Comparison of ENCODE assay signal across 8 mouse cellular contexts in genomic region chr2:30544782-30545435, GRCm38 (mm10). TPM values are rescaled to one million over a fixed set of nuclear protein-coding genes. Genes with fewer than 3 reads are reported as not detected.
A peak's percentile ranks its signal among the peaks of the same experiment; 100 is the strongest.
DNase-seq lines count a peak whose midpoint lies in the region; ATAC-seq lines count a peak whose summit lies in the region.

No protein-coding gene starts in this region.

- peaks cover 14% of the 10 kb centered on the region for H3K9me3 ChIP-seq in megakaryocyte, embryonic 14.5 days

- H3K4me1 ChIP-seq in megakaryocyte, embryonic 14.5 days = peaks cover 40% of the 10 kb centered on the region

- DNase-seq in adrenal gland, adult 8-10 months = peak; percentile 94
- peak; percentile 100 for DNase-seq in embryo, embryonic 11 days
- DNase-seq in gastrocnemius, postnatal 25 days = peak; percentile 87
- DNase-seq in left cerebral cortex, adult 9 months (ENCODE audit: low spot score in 2 of 2) = peak; percentile 93 to 96
- DNase-seq in right cerebral cortex, adult 18-20 months = peak; percentile 95
- peak; percentile 84 to 87 for DNase-seq in urinary bladder, adult 18-20 months (ENCODE audit: low spot score in 2 of 2)

- H3K27me3 ChIP-seq in megakaryocyte, embryonic 14.5 days (replicated peaks) = peaks cover 50% of the 10 kb centered on the region

- ATAC-seq in inflammation-experienced regulatory T-cells, adult 6 months = peak; percentile 68

- peak overlapping the region; percentile 83 for H3K4me3 ChIP-seq in megakaryocyte, embryonic 14.5 days (replicated peaks)

- H3K36me3 ChIP-seq in megakaryocyte, embryonic 14.5 days (replicated peaks; ENCODE audit: low read length) = peaks cover 4% of the 10 kb centered on the region

RNA-seq across cellular contexts. Expression of gene Cstad, which starts 49.9 kb away (rescaled TPM):
- 1 to 10 TPM in 3 of 4 experiments, under 1 TPM in 1; 0.81 to 7.0 (median 4.1) TPM for total RNA-seq in adrenal gland, adult 8-10 months (2022)
- 1 to 10 TPM; 2.3 TPM for total RNA-seq in gastrocnemius, postnatal 25 days (2021)
- 1 to 10 TPM; 3.0 to 8.3 (median 4.3) TPM for polyA plus RNA-seq in inflammation-experienced regulatory T-cells, adult 6 months (2017; shearing (Covaris generic))
- polyA plus RNA-seq in megakaryocyte, embryonic 14.5 days (2012; ENCODE audit: insufficient read depth, low replicate concordance) = not detected in 2 replicates

Comparison
In these comparisons a context has a peak if more than half of its experiments do, and no peak if none do; other contexts are left out.
1. Peak in every context shown above with its lines: DNase-seq, ATAC-seq and H3K4me3 ChIP-seq.